In genomic region chr1:190976887-190977573, GRCm38 (mm10) we compare ENCODE assay signal across 10 mouse cellular contexts. TPM values are rescaled to one million over a fixed set of nuclear protein-coding genes. Genes with fewer than 3 reads are reported as not detected.
A peak's percentile ranks its signal among the peaks of the same experiment; 100 is the strongest.
DNase-seq lines count a peak whose midpoint lies in the region; ATAC-seq and TF ChIP-seq lines count a peak whose summit lies in the region.
"Had no signal": no experiment of that assay in that cellular context is flagged by ENCODE, and none has a peak within 500 bp of the region (broad histone marks: within the 10 kb centered on the region; RNA-seq: fewer than 3 reads in every experiment).

No protein-coding gene starts in this region.

- H3K36me3 ChIP-seq in heart, embryonic 15.5 days = peaks cover 9% of the 10 kb centered on the region; the same call in 1 of the 2 replicates
- H3K36me3 ChIP-seq in embryonic facial prominence, embryonic 10.5 days (replicated peaks) = peaks cover 44% of the 10 kb centered on the region
- H3K36me3 ChIP-seq in hindbrain, embryonic 12.5 days = peaks cover 31% of the 10 kb centered on the region
- H3K36me3 ChIP-seq in midbrain, postnatal 0 days (ENCODE audit: insufficient read depth, low read length) = peaks cover 20% of the 10 kb centered on the region

- H3K27me3 ChIP-seq in heart, embryonic 15.5 days = no peaks in the 10 kb centered on the region
- H3K27me3 ChIP-seq in embryonic facial prominence, embryonic 10.5 days (replicated peaks; ENCODE audit: low read depth, poor library complexity, severe bottlenecking) = no peaks in the 10 kb centered on the region; the same call in 1 of the 2 replicates
- no peaks in the 10 kb centered on the region for H3K27me3 ChIP-seq in hindbrain, embryonic 12.5 days
- no peaks in the 10 kb centered on the region for H3K27me3 ChIP-seq in midbrain, postnatal 0 days (ENCODE audit: insufficient read depth, low read length)

- peak overlapping the region; percentile 97 for H3K4me2 ChIP-seq in heart, embryonic 15.5 days
- peak overlapping the region; percentile 84 for H3K4me2 ChIP-seq in hindbrain, embryonic 12.5 days (replicated peaks)
- peak overlapping the region; percentile 75 for H3K4me2 ChIP-seq in midbrain, postnatal 0 days (ENCODE audit: low read depth, low read length, poor library complexity, severe bottlenecking)

- H3K4me3 ChIP-seq in heart, embryonic 15.5 days = peak overlapping the region; percentile 73
- H3K4me3 ChIP-seq in embryonic facial prominence, embryonic 10.5 days = peak overlapping the region; percentile 77
- peak overlapping the region; percentile 70 for H3K4me3 ChIP-seq in hindbrain, embryonic 12.5 days
- H3K4me3 ChIP-seq in midbrain, postnatal 0 days (ENCODE audit: low read depth, low read length) = peak overlapping the region; percentile 79

- peak overlapping the region; percentile 92 for H3K27ac ChIP-seq in heart, embryonic 15.5 days
- peak overlapping the region; percentile 96 for H3K27ac ChIP-seq in embryonic facial prominence, embryonic 10.5 days (replicated peaks)
- peak overlapping the region; percentile 35; the same call in 1 of the 2 replicates for H3K27ac ChIP-seq in hindbrain, embryonic 12.5 days
- H3K27ac ChIP-seq in midbrain, postnatal 0 days (ENCODE audit: low read depth, low read length) = no peak overlapping the region

- H3K9me3 ChIP-seq in heart, embryonic 15.5 days (replicated peaks) = no peaks in the 10 kb centered on the region
- no peaks in the 10 kb centered on the region for H3K9me3 ChIP-seq in embryonic facial prominence, embryonic 10.5 days
- H3K9me3 ChIP-seq in hindbrain, embryonic 12.5 days (replicated peaks) = no peaks in the 10 kb centered on the region
- H3K9me3 ChIP-seq in midbrain, postnatal 0 days (ENCODE audit: low read length) = no peaks in the 10 kb centered on the region
- H3K9me3 ChIP-seq: megakaryocyte, embryonic 14.5 days had no signal

- 24% methylated on average over 11 of the region's 11 CpGs for WGBS in heart, embryonic 15.5 days
- WGBS in embryonic facial prominence, embryonic 10.5 days = 53% methylated on average over 11 of the region's 11 CpGs
- 53% methylated on average over 11 of the region's 11 CpGs for WGBS in hindbrain, embryonic 12.5 days
- 38% methylated on average over 11 of the region's 11 CpGs for WGBS in midbrain, postnatal 0 days

- peak overlapping the region; percentile 76 for H3K9ac ChIP-seq in heart, embryonic 15.5 days
- H3K9ac ChIP-seq in hindbrain, embryonic 12.5 days = peak overlapping the region; percentile 96; the same call in 1 of the 2 replicates
- peak overlapping the region; percentile 89 for H3K9ac ChIP-seq in midbrain, postnatal 0 days (replicated peaks; ENCODE audit: low read length, poor library complexity, severe bottlenecking)

- TF ChIP-seq CTCF in midbrain, postnatal 0 days (IDR thresholded peaks at IDR 0.05) = no peak

- DNase-seq in heart, adult 9 months (ENCODE audit: low spot score in 2 of 2) = no peak
- peak; percentile 23 for DNase-seq in embryonic facial prominence, embryonic 10.5 days (ENCODE audit: low spot score)
- peak; percentile 21 for DNase-seq in midbrain, postnatal 0 days (ENCODE audit: low spot score)
- no peak for DNase-seq in thymus, postnatal 10 days (ENCODE audit: low spot score in 2 of 2)
- DNase-seq in cerebellum, adult 8-10 months = no peak
- DNase-seq in right cerebral cortex, adult 2 months (ENCODE audit: low spot score in 2 of 2) = no peak
- DNase-seq: kidney, adult 8-10 months had no signal

- H3K4me1 ChIP-seq in heart, embryonic 15.5 days (replicated peaks) = peaks cover 59% of the 10 kb centered on the region
- H3K4me1 ChIP-seq in embryonic facial prominence, embryonic 10.5 days = peaks cover 54% of the 10 kb centered on the region
- peaks cover 34% of the 10 kb centered on the region for H3K4me1 ChIP-seq in hindbrain, embryonic 12.5 days
- peaks cover 15% of the 10 kb centered on the region; the same call in 1 of the 2 replicates for H3K4me1 ChIP-seq in midbrain, postnatal 0 days (ENCODE audit: insufficient read depth, low read length)

- ATAC-seq in heart, embryonic 15.5 days (replicated peaks; ENCODE audit: insufficient number of reproducible peaks, insufficient read depth, low FRiP score, low read depth) = no peak
- no peak for ATAC-seq in hindbrain, embryonic 12.5 days (ENCODE audit: low FRiP score)
- no peak for ATAC-seq in midbrain, postnatal 0 days (ENCODE audit: low FRiP score)

RNA-seq across cellular contexts. Expression of gene Vash2, which starts 2.1 kb away (rescaled TPM):
- 44.5 and 45.9 TPM in 2 replicates for polyA plus RNA-seq in heart, embryonic 15.5 days (2015; fragmentation: Nextera tagmentation; extraction: Ambion mirVana)
- polyA plus RNA-seq in embryonic facial prominence, embryonic 10.5 days (2016; fragmentation: Nextera tagmentation; extraction: Ambion mirVana) = 52.7 and 56.7 TPM in 2 replicates
- polyA plus RNA-seq in hindbrain, embryonic 12.5 days (2016; fragmentation: Nextera tagmentation; extraction: Ambion mirVana) = 81.0 and 94.6 TPM in 2 replicates
- total RNA-seq in midbrain, postnatal 0 days (2014; rRNA removed) = 46.1 and 51.2 TPM in 2 replicates
- 48.8 and 49.5 TPM in 2 replicates for polyA plus RNA-seq in midbrain, postnatal 0 days (2015; fragmentation: Nextera tagmentation; extraction: Ambion mirVana)

RNA-seq across cellular contexts. Expression of gene Flvcr1, which starts 48.9 kb away (rescaled TPM):
- polyA plus RNA-seq in heart, embryonic 15.5 days (2015; fragmentation: Nextera tagmentation; extraction: Ambion mirVana) = 2.6 and 3.4 TPM in 2 replicates
- 6.9 and 7.4 TPM in 2 replicates for polyA plus RNA-seq in embryonic facial prominence, embryonic 10.5 days (2016; fragmentation: Nextera tagmentation; extraction: Ambion mirVana)
- 9.1 and 9.6 TPM in 2 replicates for polyA plus RNA-seq in hindbrain, embryonic 12.5 days (2016; fragmentation: Nextera tagmentation; extraction: Ambion mirVana)
- 32.3 and 36.9 TPM in 2 replicates for total RNA-seq in midbrain, postnatal 0 days (2014; rRNA removed)
- polyA plus RNA-seq in midbrain, postnatal 0 days (2015; fragmentation: Nextera tagmentation; extraction: Ambion mirVana) = 8.2 and 9.2 TPM in 2 replicates

RNA-seq across cellular contexts. Expression of gene Angel2, which starts 52.1 kb away (rescaled TPM):
- polyA plus RNA-seq in heart, embryonic 15.5 days (2015; fragmentation: Nextera tagmentation; extraction: Ambion mirVana) = 29.3 and 30.1 TPM in 2 replicates
- polyA plus RNA-seq in embryonic facial prominence, embryonic 10.5 days (2016; fragmentation: Nextera tagmentation; extraction: Ambion mirVana) = 50.4 and 55.3 TPM in 2 replicates
- polyA plus RNA-seq in hindbrain, embryonic 12.5 days (2016; fragmentation: Nextera tagmentation; extraction: Ambion mirVana) = 63.1 and 64.4 TPM in 2 replicates
- 31.4 and 40.1 TPM in 2 replicates for total RNA-seq in midbrain, postnatal 0 days (2014; rRNA removed)
- 40.4 and 41.6 TPM in 2 replicates for polyA plus RNA-seq in midbrain, postnatal 0 days (2015; fragmentation: Nextera tagmentation; extraction: Ambion mirVana)

RNA-seq across cellular contexts. Expression of gene Spata45, which starts 59.4 kb away (rescaled TPM):
- polyA plus RNA-seq in heart, embryonic 15.5 days (2015; fragmentation: Nextera tagmentation; extraction: Ambion mirVana) = not detected in 2 replicates
- polyA plus RNA-seq in embryonic facial prominence, embryonic 10.5 days (2016; fragmentation: Nextera tagmentation; extraction: Ambion mirVana) = not detected in 2 replicates
- polyA plus RNA-seq in hindbrain, embryonic 12.5 days (2016; fragmentation: Nextera tagmentation; extraction: Ambion mirVana) = not detected in 2 replicates
- total RNA-seq in midbrain, postnatal 0 days (2014; rRNA removed) = not detected in 2 replicates
- polyA plus RNA-seq in midbrain, postnatal 0 days (2015; fragmentation: Nextera tagmentation; extraction: Ambion mirVana) = not detected in 2 replicates

Comparison
In these comparisons a context has a peak if more than half of its experiments do, and no peak if none do; other contexts are left out.
1. DNase-seq: peak in embryonic facial prominence, embryonic 10.5 days (single experiment) and midbrain, postnatal 0 days (single experiment); none in heart, adult 9 months (0 of 2), thymus, postnatal 10 days (0 of 2), cerebellum, adult 8-10 months (single experiment) and right cerebral cortex, adult 2 months (0 of 2).
2. Peak in every context shown above with its lines, with median percentiles within 50 percentile points of each other: H3K4me2 ChIP-seq, H3K4me3 ChIP-seq and H3K9ac ChIP-seq.